Mouse (Mus musculus) hindbrain, embryonic 10.5 days (tissue): ENCODE results near the gene Sectm1a. TPM values are rescaled to one million over a fixed set of nuclear protein-coding genes. Genes with fewer than 3 reads are reported as not detected.
"Not testable (repeated sequence)": the region's sequence is repeated elsewhere in the genome, so short reads cannot be mapped to it uniquely, and the experiment has no call there.

Source experiments
- DNase-seq: peaks from one replicate; pipeline ENCODE4 v3.0.0-alpha.2; 2017; ENCODE audit warnings: low spot score
- H3K27ac ChIP-seq: fragments of 300-500 bp; sonication (generic); 2 replicates; pipeline ENCODE4 v1.5.1; 2016; ENCODE audit warnings: mild to moderate bottlenecking, moderate library complexity
- H3K27me3 ChIP-seq: fragments of 300-500 bp; sonication (generic); 2 replicates; pipeline ENCODE4 v1.6.1; 2016; ENCODE audit warnings: mild to moderate bottlenecking; ENCODE audit not compliant: poor library complexity, insufficient read depth, severe bottlenecking
- H3K36me3 ChIP-seq: fragments of 300-500 bp; sonication (generic); 2 replicates; pipeline ENCODE4 v1.6.1; 2016; ENCODE audit warnings: mild to moderate bottlenecking, moderate library complexity
- H3K4me1 ChIP-seq: fragments of 300-500 bp; sonication (generic); replicated peaks from 2 replicates; pipeline ENCODE4 v1.6.1; 2016; ENCODE audit warnings: mild to moderate bottlenecking
- H3K4me3 ChIP-seq: fragments of 300-500 bp; sonication (generic); 2 replicates; pipeline ENCODE4 v1.5.1; 2016; ENCODE audit warnings: mild to moderate bottlenecking, moderate library complexity
- H3K9me3 ChIP-seq: fragments of 300-500 bp; sonication (generic); 2 replicates; pipeline ENCODE4 v1.6.1; 2016; ENCODE audit warnings: mild to moderate bottlenecking, moderate library complexity
- WGBS: fragments of 180-500 bp; shearing (Covaris S2); methylation state at CpG from one replicate; pipeline ENCODE4 v1.1.7; 2016; 5-methylcytosine and 5-hydroxymethylcytosine counted together
- polyA plus RNA-seq: library from polyadenylated mRNA; unstranded; fragments of >200 nt; fragmentation: Nextera tagmentation; extraction: Ambion mirVana; gene quantifications from 2 replicates; pipeline ENCODE4 v1.2.1, GENCODE M21; 2016

Sectm1a gene
- polyA plus RNA-seq, 1 experiment from 2014 or later: not detected

DNA sequence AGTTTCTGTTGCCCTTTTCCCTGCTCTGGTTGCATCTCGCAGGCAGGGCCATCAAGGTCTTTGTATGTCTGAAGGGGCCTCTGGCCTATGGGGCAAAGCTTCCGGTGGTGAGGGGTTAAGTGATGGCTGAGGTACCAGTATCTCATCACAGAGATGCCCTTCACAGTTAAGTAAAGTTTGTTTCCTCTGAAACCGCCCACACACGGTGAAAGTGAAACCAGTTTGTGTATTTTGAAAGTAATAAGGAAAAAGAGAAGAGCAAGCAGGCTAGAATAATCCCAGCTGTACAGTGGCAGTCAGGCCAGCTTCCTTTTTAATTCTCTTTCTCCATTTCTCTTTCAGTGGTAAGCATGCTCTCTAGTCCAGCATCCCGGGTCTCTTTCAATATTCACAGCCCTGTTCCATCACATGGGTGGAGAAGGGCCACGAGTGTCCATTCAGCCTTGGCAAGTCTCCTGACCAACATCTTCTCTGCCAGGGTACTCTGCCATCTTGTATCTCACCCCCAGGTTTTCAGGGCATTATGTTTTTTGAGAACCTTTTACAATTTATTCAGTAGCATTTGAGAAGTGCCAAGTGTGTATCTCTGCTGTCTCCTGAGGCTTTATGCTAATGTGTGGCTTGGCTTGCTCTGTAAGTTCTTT is 2.0 kb upstream of the Sectm1a start:
- H3K36me3 ChIP-seq: no peaks in the 10 kb centered on the region
- no peaks in the 10 kb centered on the region for H3K9me3 ChIP-seq
- no peak overlapping the region for H3K27ac ChIP-seq
- no peaks in the 10 kb centered on the region for H3K27me3 ChIP-seq
- DNase-seq: no peak
- H3K4me1 ChIP-seq: no peaks in the 10 kb centered on the region
- H3K4me3 ChIP-seq: no peak overlapping the region
- 82% methylated on average over 6 of the region's 6 CpGs for whole genome bisulfite sequencing

DNA sequence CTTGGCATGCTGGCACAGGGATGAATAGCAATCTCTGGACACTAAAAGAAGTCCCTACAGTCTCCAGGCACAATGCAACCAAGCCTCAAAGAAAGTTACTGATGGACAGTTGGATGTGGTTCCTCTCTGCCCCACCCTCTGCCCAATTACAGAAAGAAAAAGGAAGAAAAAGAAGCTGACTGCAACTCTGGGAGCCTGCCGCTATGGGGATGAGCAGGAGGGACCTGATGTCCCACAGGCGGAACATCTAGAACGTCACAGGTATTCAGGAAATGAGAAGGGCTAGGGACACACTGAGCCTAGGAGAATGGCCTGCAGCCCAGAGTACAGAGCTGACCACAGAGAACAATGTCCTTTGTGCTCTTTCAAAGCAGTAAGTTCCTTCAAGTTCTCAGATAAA is 1.2 kb upstream of the Sectm1a start:
- WGBS: 84% methylated on average over 3 of the region's 3 CpGs

DNA sequence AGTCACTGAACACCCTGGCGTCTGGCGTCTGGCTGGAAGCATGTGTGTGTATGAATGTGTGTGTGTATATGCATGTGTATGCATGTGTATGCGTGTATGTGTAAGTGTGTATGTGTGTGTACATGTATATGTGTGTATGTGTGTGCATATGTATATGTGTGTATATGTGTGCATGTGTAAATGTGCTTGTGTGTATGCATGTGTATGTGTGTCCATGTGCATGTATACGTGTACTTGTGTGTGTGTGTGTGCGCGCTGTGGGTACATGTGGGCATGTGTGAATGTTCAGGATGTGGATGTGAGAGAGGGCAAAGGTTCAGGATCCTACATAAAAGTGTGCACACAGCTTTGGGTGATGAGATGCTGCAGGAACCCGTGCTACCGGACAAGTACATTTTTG is 690 bp downstream of the Sectm1a start:
- Histone ChIP-seq H3K27me3 (no peaks in the 10 kb centered on the region), H3K9me3 (no peaks in the 10 kb centered on the region), H3K27ac (no peak overlapping the region), H3K36me3 (no peaks in the 10 kb centered on the region), H3K4me3 (no peak overlapping the region), H3K4me1 (no peaks in the 10 kb centered on the region)
- DNase-seq: no peak
- WGBS: 91% methylated on average over 8 of the region's 8 CpGs

More for the DNA sequence above, 1.2 kb upstream of the Sectm1a start:
- Histone ChIP-seq H3K9me3 (no peaks in the 10 kb centered on the region), H3K4me1 (no peaks in the 10 kb centered on the region), H3K4me3 (no peak overlapping the region), H3K36me3 (no peaks in the 10 kb centered on the region), H3K27me3 (no peaks in the 10 kb centered on the region), H3K27ac (no peak overlapping the region)
- no peak for DNase-seq

- no peaks in the 10 kb centered on the region for H3K9me3 ChIP-seq
- H3K36me3 ChIP-seq: no peaks in the 10 kb centered on the region
- no peaks in the 10 kb centered on the region for H3K4me1 ChIP-seq
- no peak overlapping the region for H3K4me3 ChIP-seq
- H3K27ac ChIP-seq: no peak overlapping the region
- DNase-seq: no peak
- WGBS: 81% methylated on average over 5 of the region's 5 CpGs
- H3K27me3 ChIP-seq: no peaks in the 10 kb centered on the region
Measured at GRCm38 (mm10) chr11:121075655-121076054, 5.4 kb downstream of the Sectm1a start.

DNA sequence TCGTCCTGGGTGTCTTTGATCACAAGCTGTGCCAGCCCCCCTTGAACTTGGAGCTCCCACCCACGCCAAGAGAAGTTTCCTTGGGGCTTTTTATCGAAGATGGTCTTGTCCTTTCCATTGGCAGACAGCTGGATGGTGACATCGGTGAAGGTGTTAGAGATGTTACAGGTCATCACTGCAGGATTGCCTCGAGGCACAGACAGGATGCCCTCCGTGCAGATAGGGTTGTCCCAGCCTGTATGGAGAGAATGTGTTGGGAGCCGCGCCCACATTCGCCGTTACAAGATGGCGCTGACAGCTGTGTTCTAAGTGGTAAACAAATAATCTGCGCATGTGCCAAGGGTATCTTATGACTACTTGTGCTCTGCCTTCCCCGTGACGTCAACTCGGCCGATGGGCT is 11.4 kb downstream of the Sectm1a start:
- H3K27me3 ChIP-seq, H3K36me3 ChIP-seq, H3K4me3 ChIP-seq, DNase-seq, H3K4me1 ChIP-seq, H3K9me3 ChIP-seq, H3K27ac ChIP-seq: not testable (repeated sequence)
- 93% methylated on average over 12 of the region's 16 CpGs for WGBS

- no peaks in the 10 kb centered on the region for H3K27me3 ChIP-seq
- no peaks in the 10 kb centered on the region for H3K9me3 ChIP-seq
- DNase-seq: no peak
- H3K36me3 ChIP-seq: no peaks in the 10 kb centered on the region
- H3K4me1 ChIP-seq: peaks cover 7% of the 10 kb centered on the region; the same call in 1 of the 2 replicates
- WGBS: 97% methylated on average over 2 of the region's 2 CpGs
- no peak overlapping the region for H3K27ac ChIP-seq
- H3K4me3 ChIP-seq: no peak overlapping the region
Measured at GRCm38 (mm10) chr11:121067895-121068294, 13.1 kb downstream of the Sectm1a start.

DNA sequence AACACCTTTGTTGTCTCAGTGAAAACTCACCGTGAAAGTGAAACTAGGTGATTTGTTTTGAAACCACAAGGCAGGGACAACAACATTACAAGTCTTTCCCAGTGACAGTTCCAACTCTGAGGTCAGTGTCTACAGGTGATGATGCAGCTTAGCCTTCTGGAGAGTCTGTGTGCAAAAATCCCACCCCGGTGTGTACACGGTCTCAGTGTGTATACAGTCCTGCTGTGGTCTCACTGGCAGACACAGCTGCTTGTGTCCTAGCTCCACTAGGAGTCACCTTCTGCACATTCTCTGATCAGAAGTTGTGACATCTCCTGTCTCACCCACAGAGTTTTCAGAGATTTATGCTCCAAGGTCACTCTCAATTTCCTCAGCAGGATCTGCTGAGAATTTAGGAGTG is 16.8 kb downstream of the Sectm1a start:
- WGBS: 86% methylated on average over 3 of the region's 3 CpGs
- peaks cover 7% of the 10 kb centered on the region; the same call in 1 of the 2 replicates for H3K4me1 ChIP-seq

GRCm38 (mm10) chr11:121063379-121063778 is 17.6 kb downstream of the Sectm1a start, which contains the start of gene Sectm1b:
TSS of gene Sectm1b (minus strand) at chr11:121063569.
- Histone ChIP-seq H3K27me3 (no peaks in the 10 kb centered on the region), H3K9me3 (no peaks in the 10 kb centered on the region), H3K4me3 (no peak within 1 kb of the TSS), H3K4me1 (peaks cover 7% of the 10 kb centered on the region; the same call in 1 of the 2 replicates), H3K36me3 (no peaks in the 10 kb centered on the region), H3K27ac (no peak within 1 kb of the TSS)
- WGBS: 81% methylated on average over 5 of the region's 5 CpGs
- DNase-seq: no peak

More for the DNA sequence above, 16.8 kb downstream of the Sectm1a start:
- Histone ChIP-seq H3K27ac (no peak overlapping the region), H3K4me3 (no peak overlapping the region), H3K9me3 (no peaks in the 10 kb centered on the region), H3K36me3 (no peaks in the 10 kb centered on the region), H3K27me3 (no peaks in the 10 kb centered on the region)
- no peak for DNase-seq

GRCm38 (mm10) chr11:121061615-121062014 is 19.4 kb downstream of the Sectm1a start:
- Histone ChIP-seq H3K27me3 (no peaks in the 10 kb centered on the region), H3K9me3 (no peaks in the 10 kb centered on the region), H3K27ac (no peak overlapping the region), H3K4me1 (peaks cover 7% of the 10 kb centered on the region; the same call in 1 of the 2 replicates), H3K4me3 (no peak overlapping the region), H3K36me3 (no peaks in the 10 kb centered on the region)
- no peak for DNase-seq
- WGBS: 88% methylated on average over 8 of the region's 8 CpGs

DNA sequence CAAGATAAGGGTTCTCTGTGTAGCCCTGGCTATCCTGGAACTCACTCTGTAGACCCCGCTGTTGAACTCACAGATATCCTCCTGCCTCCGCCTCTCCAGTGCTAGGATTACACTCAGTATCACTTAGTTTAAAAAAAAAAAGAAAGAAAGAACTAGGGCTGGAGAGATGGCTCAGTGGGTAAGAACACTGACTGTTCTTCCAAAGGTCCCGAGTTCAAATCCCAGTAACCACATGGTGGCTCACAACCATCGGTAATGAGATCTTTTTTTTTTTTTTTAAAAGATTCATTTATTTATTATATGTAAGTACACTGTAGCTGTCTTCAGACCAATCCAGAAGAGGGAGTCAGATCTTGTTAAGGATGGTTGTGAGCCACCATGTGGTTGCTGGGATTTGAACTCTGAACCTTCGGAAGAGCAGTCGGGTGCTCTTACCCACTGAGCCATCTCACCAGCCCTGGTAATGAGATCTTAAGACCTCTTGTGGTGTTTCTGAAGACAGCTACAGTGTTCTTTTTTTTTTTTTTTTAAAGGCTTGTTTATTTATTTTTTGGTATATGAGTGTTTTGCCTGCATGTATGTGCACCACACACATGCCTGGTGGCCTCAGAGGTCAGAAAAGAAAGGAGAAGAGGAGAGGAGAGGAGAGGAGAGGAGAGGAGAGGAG is 20.5 kb downstream of the Sectm1a start:
- not testable (repeated sequence) for H3K4me3 ChIP-seq, H3K27me3 ChIP-seq, H3K36me3 ChIP-seq, H3K27ac ChIP-seq, DNase-seq, H3K9me3 ChIP-seq
- WGBS: 95% methylated on average over 6 of the region's 6 CpGs
- H3K4me1 ChIP-seq: peaks cover 14% of the 10 kb centered on the region; the same call in 1 of the 2 replicates

DNA sequence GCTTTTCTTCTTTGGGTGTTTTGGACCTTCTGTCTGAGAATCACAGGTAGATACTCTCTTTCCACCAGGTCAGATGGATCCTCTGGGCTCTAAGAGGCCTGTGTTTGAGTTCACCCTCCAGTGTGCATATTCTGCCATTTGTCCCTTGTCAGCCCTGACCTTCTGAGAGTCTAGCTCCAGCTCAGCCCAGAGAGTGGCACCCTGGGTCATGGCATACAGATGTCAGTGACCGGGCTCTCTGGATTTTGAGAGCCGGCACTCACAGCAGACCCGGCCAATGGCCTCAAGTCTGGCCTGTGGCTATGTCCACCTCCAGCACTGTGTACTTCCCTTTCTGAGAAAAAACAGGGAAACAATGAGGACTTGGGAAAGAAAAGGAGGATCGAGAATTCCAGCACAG is 21.5 kb downstream of the Sectm1a start:
- no peaks in the 10 kb centered on the region for H3K9me3 ChIP-seq
- H3K4me1 ChIP-seq: 0 out of 2 replicates have a peak, but pooled peaks cover 7% of the 10 kb centered on the region
- H3K27me3 ChIP-seq: peaks cover 8% of the 10 kb centered on the region; the same call in 1 of the 2 replicates
- WGBS: 93% methylated on average over 4 of the region's 4 CpGs
- H3K27ac ChIP-seq: no peak overlapping the region
- H3K36me3 ChIP-seq: no peaks in the 10 kb centered on the region
- DNase-seq: no peak
- H3K4me3 ChIP-seq: no peak overlapping the region

DNA sequence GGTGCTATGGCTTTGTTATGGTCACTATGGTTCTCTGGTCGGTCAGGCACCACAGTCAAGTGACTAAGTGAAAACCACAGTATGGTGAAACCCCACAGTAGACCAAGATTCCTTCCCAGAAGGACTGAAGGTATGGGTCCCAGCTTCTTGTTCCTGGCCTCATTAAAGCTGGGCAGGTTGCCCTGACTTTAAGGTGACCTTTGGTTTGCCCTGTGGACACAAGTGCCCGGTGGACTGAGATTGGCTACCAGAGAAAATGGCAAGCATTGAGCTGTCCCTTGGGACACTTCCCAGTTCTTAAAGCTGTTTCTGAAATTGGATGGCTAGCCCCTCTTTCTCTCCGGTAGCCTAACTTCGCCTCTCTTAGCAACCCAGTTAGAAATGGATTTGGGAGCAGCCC is 22.1 kb downstream of the Sectm1a start:
- DNase-seq: no peak
- Histone ChIP-seq H3K36me3 (no peaks in the 10 kb centered on the region), H3K4me1 (0 out of 2 replicates have a peak, but pooled peaks cover 7% of the 10 kb centered on the region), H3K27me3 (peaks cover 8% of the 10 kb centered on the region; the same call in 1 of the 2 replicates), H3K9me3 (no peaks in the 10 kb centered on the region), H3K4me3 (no peak overlapping the region), H3K27ac (no peak overlapping the region)
- WGBS: 88% methylated on average over 4 of the region's 4 CpGs

GRCm38 (mm10) chr11:121058122-121058521 is 22.9 kb downstream of the Sectm1a start:
- peaks cover 7% of the 10 kb centered on the region; the same call in 1 of the 2 replicates for H3K4me1 ChIP-seq
- H3K27ac ChIP-seq: no peak overlapping the region
- no peak for DNase-seq
- H3K4me3 ChIP-seq: no peak overlapping the region
- H3K36me3 ChIP-seq: no peaks in the 10 kb centered on the region
- H3K9me3 ChIP-seq: no peaks in the 10 kb centered on the region
- WGBS: 84% methylated on average over 5 of the region's 5 CpGs
- H3K27me3 ChIP-seq: peaks cover 8% of the 10 kb centered on the region; the same call in 1 of the 2 replicates
